ENCODE assay signal across 9 mouse cellular contexts in genomic region chr2:94371093-94371492, GRCm38 (mm10). TPM values are rescaled to one million over a fixed set of nuclear protein-coding genes. Genes with fewer than 3 reads are reported as not detected.
A peak's percentile ranks its signal among the peaks of the same experiment; 100 is the strongest.
DNase-seq lines count a peak whose midpoint lies in the region; ATAC-seq and TF ChIP-seq lines count a peak whose summit lies in the region.
"Had no signal": no experiment of that assay in that cellular context is flagged by ENCODE, and none has a peak within 500 bp of the region (broad histone marks: within the 10 kb centered on the region; RNA-seq: fewer than 3 reads in every experiment).

No protein-coding gene starts in this region.

- H3K27me3 ChIP-seq in forebrain, postnatal 0 days (ENCODE audit: insufficient read depth, low read length): no peaks in the 10 kb centered on the region
- H3K27me3 ChIP-seq in forebrain, embryonic 12.5 days: no peaks in the 10 kb centered on the region
- H3K27me3 ChIP-seq in midbrain, embryonic 14.5 days (ENCODE audit: control insufficient read depth, insufficient read depth, low read length): no peaks in the 10 kb centered on the region
- H3K27me3 ChIP-seq in midbrain, embryonic 16.5 days (ENCODE audit: control insufficient read depth, insufficient read depth, low read depth, low read length): no peaks in the 10 kb centered on the region
- H3K27me3 ChIP-seq: lung, embryonic 15.5 days had no signal

- 82% methylated on average over 6 of the region's 6 CpGs for WGBS in forebrain, postnatal 0 days
- WGBS in forebrain, embryonic 12.5 days: 84% methylated on average over 6 of the region's 6 CpGs
- WGBS in midbrain, embryonic 14.5 days: 88% methylated on average over 6 of the region's 6 CpGs
- WGBS in midbrain, embryonic 16.5 days: 84% methylated on average over 6 of the region's 6 CpGs

- H3K9ac ChIP-seq in forebrain, postnatal 0 days: no peak overlapping the region
- H3K9ac ChIP-seq in forebrain, embryonic 12.5 days: no peak overlapping the region
- H3K9ac ChIP-seq in midbrain, embryonic 14.5 days (replicated peaks; ENCODE audit: low read length): no peak overlapping the region
- no peak overlapping the region for H3K9ac ChIP-seq in midbrain, embryonic 16.5 days (ENCODE audit: low read depth, low read length)
- H3K9ac ChIP-seq: lung, embryonic 15.5 days had no signal

- no peak for DNase-seq in forebrain, postnatal 0 days
- DNase-seq in midbrain, embryonic 14.5 days: peak; percentile 52
- DNase-seq in ZHBTc4 (ENCODE audit: low read depth, low spot score): peak; percentile 66
- DNase-seq in kidney, adult 9 months: peak; percentile 52
- peak; percentile 46 for DNase-seq in retina, embryonic 14.5 days (ENCODE audit: low spot score)

- H3K9me3 ChIP-seq in forebrain, postnatal 0 days (ENCODE audit: low read length): no peaks in the 10 kb centered on the region
- no peaks in the 10 kb centered on the region for H3K9me3 ChIP-seq in forebrain, embryonic 12.5 days
- H3K9me3 ChIP-seq in midbrain, embryonic 14.5 days (ENCODE audit: control insufficient read depth, low read length): no peaks in the 10 kb centered on the region
- H3K9me3 ChIP-seq in midbrain, embryonic 16.5 days (replicated peaks; ENCODE audit: control insufficient read depth, low read length, poor library complexity, severe bottlenecking): no peaks in the 10 kb centered on the region
- H3K9me3 ChIP-seq: lung, embryonic 15.5 days had no signal

- H3K27ac ChIP-seq in forebrain, postnatal 0 days (ENCODE audit: low read depth, low read length): no peak overlapping the region
- no peak overlapping the region for H3K27ac ChIP-seq in forebrain, embryonic 12.5 days
- no peak overlapping the region for H3K27ac ChIP-seq in midbrain, embryonic 14.5 days (replicated peaks; ENCODE audit: low read depth, low read length)
- no peak overlapping the region for H3K27ac ChIP-seq in midbrain, embryonic 16.5 days (ENCODE audit: low read length)
- H3K27ac ChIP-seq: lung, embryonic 15.5 days had no signal

- H3K4me2 ChIP-seq in forebrain, postnatal 0 days (ENCODE audit: low read depth): no peak overlapping the region
- H3K4me2 ChIP-seq in forebrain, embryonic 12.5 days: no peak overlapping the region
- H3K4me2 ChIP-seq in midbrain, embryonic 14.5 days (ENCODE audit: low read length): no peak overlapping the region
- H3K4me2 ChIP-seq in midbrain, embryonic 16.5 days (ENCODE audit: low read length): no peak overlapping the region
- H3K4me2 ChIP-seq: lung, embryonic 15.5 days had no signal

- no peak for ATAC-seq in forebrain, postnatal 0 days
- ATAC-seq in forebrain, embryonic 12.5 days (ENCODE audit: low FRiP score): no peak
- ATAC-seq in midbrain, embryonic 14.5 days (ENCODE audit: low FRiP score, low TSS enrichment): no peak
- no peak for ATAC-seq in midbrain, embryonic 16.5 days
- ATAC-seq in megakaryocyte, adult 5-6 weeks (ENCODE audit: poor library complexity, severe bottlenecking): no peak

- TF ChIP-seq CTCF in forebrain, postnatal 0 days (IDR thresholded peaks at IDR 0.05; ENCODE audit: low read depth): peak; percentile 57

- H3K4me1 ChIP-seq in forebrain, postnatal 0 days (ENCODE audit: insufficient read depth): no peaks in the 10 kb centered on the region
- no peaks in the 10 kb centered on the region for H3K4me1 ChIP-seq in forebrain, embryonic 12.5 days
- no peaks in the 10 kb centered on the region for H3K4me1 ChIP-seq in midbrain, embryonic 14.5 days (ENCODE audit: control insufficient read depth, insufficient read depth, low read length)
- H3K4me1 ChIP-seq in midbrain, embryonic 16.5 days (ENCODE audit: control insufficient read depth, insufficient read depth, low read length): no peaks in the 10 kb centered on the region
- H3K4me1 ChIP-seq: lung, embryonic 15.5 days had no signal

- no peak overlapping the region for H3K4me3 ChIP-seq in forebrain, postnatal 0 days (ENCODE audit: low read depth, low read length)
- H3K4me3 ChIP-seq in forebrain, embryonic 12.5 days (replicated peaks): no peak overlapping the region
- no peak overlapping the region for H3K4me3 ChIP-seq in midbrain, embryonic 14.5 days (replicated peaks; ENCODE audit: low read depth, low read length)
- no peak overlapping the region for H3K4me3 ChIP-seq in midbrain, embryonic 16.5 days (ENCODE audit: low read depth, low read length)
- H3K4me3 ChIP-seq: lung, embryonic 15.5 days had no signal

- H3K36me3 ChIP-seq in forebrain, postnatal 0 days (ENCODE audit: insufficient read depth): peaks cover 68% of the 10 kb centered on the region
- H3K36me3 ChIP-seq in forebrain, embryonic 12.5 days (replicated peaks): peaks cover 75% of the 10 kb centered on the region
- peaks cover 82% of the 10 kb centered on the region for H3K36me3 ChIP-seq in midbrain, embryonic 14.5 days (ENCODE audit: control insufficient read depth, insufficient read depth, low read length)
- H3K36me3 ChIP-seq in midbrain, embryonic 16.5 days (ENCODE audit: control insufficient read depth, insufficient read depth, low read length): peaks cover 34% of the 10 kb centered on the region

RNA-seq across cellular contexts. Expression of gene Ttc17, which starts 35.4 kb away (rescaled TPM):
- 20.2 and 22.3 TPM in 2 replicates for total RNA-seq in forebrain, postnatal 0 days (2014; rRNA removed)
- polyA plus RNA-seq in forebrain, postnatal 0 days (2015; fragmentation: Nextera tagmentation; extraction: Ambion mirVana): 12.8 and 17.1 TPM in 2 replicates
- 19.1 and 19.2 TPM in 2 replicates for polyA plus RNA-seq in forebrain, embryonic 12.5 days (2016; fragmentation: Nextera tagmentation; extraction: Ambion mirVana)
- polyA plus RNA-seq in midbrain, embryonic 14.5 days (2014; fragmentation: Nextera tagmentation; extraction: Ambion mirVana): 22.9 and 29.2 TPM in 2 replicates
- polyA plus RNA-seq in midbrain, embryonic 16.5 days (2015; fragmentation: Nextera tagmentation; extraction: Ambion mirVana): 26.1 and 27.0 TPM in 2 replicates
- total RNA-seq in megakaryocyte, adult 5-6 weeks (2015): 28.0 and 38.5 TPM in 2 replicates
- 26.6 and 40.2 TPM in 2 replicates for total RNA-seq in megakaryocyte, adult 5-6 weeks (2017)
